Mouse (Mus musculus): ENCODE data around the gene Cyp2w1. TPM values are rescaled to one million over a fixed set of nuclear protein-coding genes. Genes with fewer than 3 reads are reported as not detected.
A peak's percentile ranks its signal among the peaks of the same experiment; 100 is the strongest.

Gene Cyp2w1
- total and polyA plus RNA-seq, 2 experiments = not detected

GRCm38 (mm10) chr5:139326986-139327633, 25.3 kb upstream of the Cyp2w1 start:
- Histone ChIP-seq H3K27me3 (ENCODE audit: control insufficient read depth, insufficient read depth, low read length) (peaks cover 4% of the 10 kb centered on the region; the same call in 1 of the 2 replicates), H3K4me3 (ENCODE audit: insufficient read depth, low read depth, low read length) (no peak overlapping the region), H3K4me1 (ENCODE audit: control insufficient read depth, insufficient read depth, low read length) (peaks cover 3% of the 10 kb centered on the region; the same call in 1 of the 2 replicates), H3K36me3 (ENCODE audit: control insufficient read depth, insufficient read depth, low read length) (no peaks in the 10 kb centered on the region), H3K27ac (replicated peaks; ENCODE audit: insufficient read depth, low read depth, low read length) (no peak overlapping the region), H3K79me2 (ENCODE audit: control insufficient read depth, insufficient read depth, low read length) (no peaks in the 10 kb centered on the region), H3K9ac (ENCODE audit: low read depth, low read length) (no peak overlapping the region)
- 86% methylated on average over 7 of the region's 7 CpGs for WGBS
- TF ChIP-seq POLR2A (IDR thresholded peaks at IDR 0.05; ENCODE audit: extremely low read depth, insufficient read depth, low read length) = no peak
- TF ChIP-seq CTCF (IDR thresholded peaks at IDR 0.05; ENCODE audit: low read depth, low read length) = no peak
- no peak for DNase-seq (ENCODE audit: extremely low read depth, low read depth, low spot score)

GRCm38 (mm10) chr5:139327634-139328020, 24.8 kb upstream of the Cyp2w1 start:
- Histone ChIP-seq H3K27me3 (ENCODE audit: control insufficient read depth, insufficient read depth, low read length) (peaks cover 4% of the 10 kb centered on the region; the same call in 1 of the 2 replicates), H3K79me2 (ENCODE audit: control insufficient read depth, insufficient read depth, low read length) (no peaks in the 10 kb centered on the region), H3K4me3 (ENCODE audit: insufficient read depth, low read depth, low read length) (no peak overlapping the region), H3K36me3 (ENCODE audit: control insufficient read depth, insufficient read depth, low read length) (no peaks in the 10 kb centered on the region), H3K9ac (ENCODE audit: low read depth, low read length) (no peak overlapping the region), H3K27ac (replicated peaks; ENCODE audit: insufficient read depth, low read depth, low read length) (no peak overlapping the region), H3K4me1 (ENCODE audit: control insufficient read depth, insufficient read depth, low read length) (peaks cover 7% of the 10 kb centered on the region)
- no peak for DNase-seq (ENCODE audit: extremely low read depth, low read depth, low spot score)
- TF ChIP-seq POLR2A (IDR thresholded peaks at IDR 0.05; ENCODE audit: extremely low read depth, insufficient read depth, low read length) (no peak), CTCF (IDR thresholded peaks at IDR 0.05; ENCODE audit: low read depth, low read length) (no peak)
- WGBS = 64% methylated on average over 7 of the region's 7 CpGs

- no peaks in the 10 kb centered on the region for H3K36me3 ChIP-seq (ENCODE audit: control insufficient read depth, insufficient read depth, low read length)
- H3K4me3 ChIP-seq (ENCODE audit: insufficient read depth, low read depth, low read length) = no peak overlapping the region
- no peak overlapping the region for H3K27ac ChIP-seq (replicated peaks; ENCODE audit: insufficient read depth, low read depth, low read length)
- no peaks in the 10 kb centered on the region for H3K27me3 ChIP-seq (ENCODE audit: control insufficient read depth, insufficient read depth, low read length)
- TF ChIP-seq POLR2A (IDR thresholded peaks at IDR 0.05; ENCODE audit: extremely low read depth, insufficient read depth, low read length) (no peak), CTCF (IDR thresholded peaks at IDR 0.05; ENCODE audit: low read depth, low read length) (no peak)
- DNase-seq (ENCODE audit: extremely low read depth, low read depth, low spot score) = no peak
- no peak overlapping the region for H3K9ac ChIP-seq (ENCODE audit: low read depth, low read length)
- peaks cover 26% of the 10 kb centered on the region for H3K4me1 ChIP-seq (ENCODE audit: control insufficient read depth, insufficient read depth, low read length)
- 86% methylated on average over 7 of the region's 7 CpGs for WGBS
- H3K79me2 ChIP-seq (ENCODE audit: control insufficient read depth, insufficient read depth, low read length) = no peaks in the 10 kb centered on the region
These were observed 21.7 kb upstream of the Cyp2w1 start for GRCm38 (mm10) chr5:139330766-139331165.

GRCm38 (mm10) chr5:139331742-139332141, 20.7 kb upstream of the Cyp2w1 start:
- Histone ChIP-seq H3K27ac (replicated peaks; ENCODE audit: insufficient read depth, low read depth, low read length) (no peak overlapping the region), H3K4me3 (ENCODE audit: insufficient read depth, low read depth, low read length) (no peak overlapping the region), H3K27me3 (ENCODE audit: control insufficient read depth, insufficient read depth, low read length) (no peaks in the 10 kb centered on the region), H3K79me2 (ENCODE audit: control insufficient read depth, insufficient read depth, low read length) (no peaks in the 10 kb centered on the region), H3K4me1 (ENCODE audit: control insufficient read depth, insufficient read depth, low read length) (peaks cover 26% of the 10 kb centered on the region), H3K9ac (ENCODE audit: low read depth, low read length) (no peak overlapping the region), H3K36me3 (ENCODE audit: control insufficient read depth, insufficient read depth, low read length) (no peaks in the 10 kb centered on the region)
- 20% methylated on average over 8 of the region's 8 CpGs for WGBS
- DNase-seq (ENCODE audit: extremely low read depth, low read depth, low spot score) = peak; percentile 61
- TF ChIP-seq CTCF (IDR thresholded peaks at IDR 0.05; ENCODE audit: low read depth, low read length) (peak; percentile 95), POLR2A (IDR thresholded peaks at IDR 0.05; ENCODE audit: extremely low read depth, insufficient read depth, low read length) (no peak)

- TF ChIP-seq CTCF (IDR thresholded peaks at IDR 0.05; ENCODE audit: low read depth, low read length) = no peak
- Histone ChIP-seq H3K36me3 (ENCODE audit: control insufficient read depth, insufficient read depth, low read length) (no peaks in the 10 kb centered on the region), H3K4me3 (ENCODE audit: insufficient read depth, low read depth, low read length) (no peak overlapping the region), H3K4me1 (ENCODE audit: control insufficient read depth, insufficient read depth, low read length) (peaks cover 26% of the 10 kb centered on the region), H3K9ac (ENCODE audit: low read depth, low read length) (peak overlapping the region; percentile 17), H3K27ac (replicated peaks; ENCODE audit: insufficient read depth, low read depth, low read length) (peak overlapping the region; percentile 66), H3K27me3 (ENCODE audit: control insufficient read depth, insufficient read depth, low read length) (no peaks in the 10 kb centered on the region), H3K79me2 (ENCODE audit: control insufficient read depth, insufficient read depth, low read length) (no peaks in the 10 kb centered on the region)
- WGBS = 73% methylated on average over 8 of the region's 8 CpGs
- peak; percentile 76 for DNase-seq (ENCODE audit: extremely low read depth, low read depth, low spot score)
These were observed 19.7 kb upstream of the Cyp2w1 start for GRCm38 (mm10) chr5:139332590-139333272.

Measured in liver, adult 2 months (tissue).